Mouse (Mus musculus): ENCODE data around the gene Gm20388. TPM values are rescaled to one million over a fixed set of nuclear protein-coding genes. Genes with fewer than 3 reads are reported as not detected.

Gene Gm20388
- polyA plus RNA-seq, 1 experiment from 2014 or later: not detected

DNA sequence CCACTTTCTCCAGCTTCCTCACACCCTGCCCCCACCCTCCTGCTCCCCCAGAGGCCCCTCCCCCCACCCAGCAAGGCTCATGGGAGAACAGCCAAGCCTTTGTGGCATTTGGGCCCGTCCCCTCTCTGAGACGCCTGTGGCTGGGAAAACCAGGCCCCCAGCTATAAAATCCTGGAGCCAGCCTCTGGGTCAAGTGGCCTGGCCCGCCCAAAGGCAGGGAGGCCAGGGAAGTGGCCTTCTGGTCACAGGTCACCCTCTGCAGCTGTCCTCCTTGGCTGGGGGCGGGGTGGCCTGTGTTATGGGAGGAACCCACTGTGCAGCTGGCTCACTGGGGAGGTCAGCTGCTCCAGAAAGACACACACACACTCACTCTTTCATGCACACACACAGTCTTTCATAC, 354.8 kb downstream of the Gm20388 start:
- Histone ChIP-seq H3K4me2 (replicated peaks; ENCODE audit: low read depth) (peak overlapping the region; percentile 47; the same call in 1 of the 2 replicates), H3K27ac (ENCODE audit: low read depth, low read length) (no peak overlapping the region; the same call in 1 of the 2 replicates), H3K27me3 (replicated peaks; ENCODE audit: control insufficient read depth, insufficient read depth, low read length) (no peaks in the 10 kb centered on the region), H3K4me3 (ENCODE audit: low read depth, low read length) (no peak overlapping the region), H3K9me3 (ENCODE audit: control insufficient read depth) (no peaks in the 10 kb centered on the region), H3K36me3 (ENCODE audit: control insufficient read depth, insufficient read depth) (no peaks in the 10 kb centered on the region), H3K9ac (ENCODE audit: low read depth, low read length) (no peak overlapping the region), H3K4me1 (replicated peaks; ENCODE audit: control insufficient read depth, insufficient read depth, low read length) (0 out of 2 replicates have a peak, but pooled peaks cover 3% of the 10 kb centered on the region)
- no peak for TF ChIP-seq CTCF (IDR thresholded peaks at IDR 0.05; ENCODE audit: low read depth)
- WGBS: 6% methylated on average over 4 of the region's 4 CpGs
- peak; percentile 53 for ATAC-seq

DNA sequence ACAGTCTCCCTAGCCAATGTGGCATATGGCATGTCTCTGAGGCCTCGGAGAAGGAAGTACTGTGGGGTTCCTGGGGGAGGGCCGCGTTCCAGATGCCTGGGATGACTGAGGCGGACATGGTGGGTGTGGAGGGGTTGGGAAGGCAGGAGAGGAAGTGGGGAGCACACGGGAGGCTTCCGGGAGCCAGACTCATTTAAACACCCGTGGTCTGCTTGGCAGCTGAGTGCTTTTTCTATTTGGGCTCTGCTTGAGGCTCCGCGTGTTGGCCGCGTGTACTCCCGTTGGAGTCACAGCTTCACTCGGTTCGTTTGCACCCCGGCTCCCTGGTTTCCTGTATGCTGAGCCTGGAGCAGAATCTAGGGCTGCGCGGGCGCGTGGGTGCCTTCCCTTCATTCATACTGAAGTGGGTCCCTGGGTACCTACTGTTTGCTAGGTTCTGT, 357.9 kb downstream of the Gm20388 start:
- no peaks in the 10 kb centered on the region for H3K9me3 ChIP-seq (ENCODE audit: control insufficient read depth)
- WGBS: 53% methylated on average over 19 of the region's 19 CpGs
- no peak overlapping the region for H3K4me2 ChIP-seq (replicated peaks; ENCODE audit: low read depth)
- no peak for ATAC-seq
- no peak overlapping the region for H3K9ac ChIP-seq (ENCODE audit: low read depth, low read length)
- no peak overlapping the region for H3K4me3 ChIP-seq (ENCODE audit: low read depth, low read length)
- 0 out of 2 replicates have a peak, but pooled peaks cover 3% of the 10 kb centered on the region for H3K4me1 ChIP-seq (replicated peaks; ENCODE audit: control insufficient read depth, insufficient read depth, low read length)
- TF ChIP-seq CTCF (IDR thresholded peaks at IDR 0.05; ENCODE audit: low read depth): no peak
- no peaks in the 10 kb centered on the region for H3K36me3 ChIP-seq (ENCODE audit: control insufficient read depth, insufficient read depth)
- H3K27me3 ChIP-seq (replicated peaks; ENCODE audit: control insufficient read depth, insufficient read depth, low read length): no peaks in the 10 kb centered on the region
- no peak overlapping the region for H3K27ac ChIP-seq (ENCODE audit: low read depth, low read length)

DNA sequence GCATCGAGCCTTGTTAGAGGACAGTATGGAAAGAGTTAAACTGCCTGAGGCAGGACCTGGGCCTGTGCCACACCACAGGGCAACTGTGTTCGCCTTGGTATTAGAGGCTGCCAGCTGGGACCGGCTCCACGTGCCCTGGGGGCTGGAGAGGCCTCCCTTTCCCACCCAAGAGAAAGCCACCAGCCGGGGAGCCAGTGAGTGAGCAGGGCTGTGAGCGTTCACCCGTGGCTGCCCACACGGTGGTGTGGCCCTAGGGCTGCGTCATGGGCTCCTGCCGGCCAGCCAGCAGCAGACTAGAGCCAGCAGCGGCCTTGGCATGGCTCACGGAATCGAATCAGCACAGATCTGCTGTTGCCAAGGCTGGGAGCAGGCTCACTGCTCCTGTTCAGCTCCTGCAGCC, 359.8 kb downstream of the Gm20388 start:
- no peak overlapping the region for H3K9ac ChIP-seq (ENCODE audit: low read depth, low read length)
- H3K36me3 ChIP-seq (ENCODE audit: control insufficient read depth, insufficient read depth): no peaks in the 10 kb centered on the region
- H3K27me3 ChIP-seq (replicated peaks; ENCODE audit: control insufficient read depth, insufficient read depth, low read length): no peaks in the 10 kb centered on the region
- ATAC-seq: no peak
- 76% methylated on average over 13 of the region's 13 CpGs for WGBS
- H3K9me3 ChIP-seq (ENCODE audit: control insufficient read depth): no peaks in the 10 kb centered on the region
- H3K4me3 ChIP-seq (ENCODE audit: low read depth, low read length): no peak overlapping the region
- TF ChIP-seq CTCF (IDR thresholded peaks at IDR 0.05; ENCODE audit: low read depth): no peak
- H3K27ac ChIP-seq (ENCODE audit: low read depth, low read length): no peak overlapping the region
- H3K4me1 ChIP-seq (replicated peaks; ENCODE audit: control insufficient read depth, insufficient read depth, low read length): 0 out of 2 replicates have a peak, but pooled peaks cover 2% of the 10 kb centered on the region
- H3K4me2 ChIP-seq (replicated peaks; ENCODE audit: low read depth): no peak overlapping the region

DNA sequence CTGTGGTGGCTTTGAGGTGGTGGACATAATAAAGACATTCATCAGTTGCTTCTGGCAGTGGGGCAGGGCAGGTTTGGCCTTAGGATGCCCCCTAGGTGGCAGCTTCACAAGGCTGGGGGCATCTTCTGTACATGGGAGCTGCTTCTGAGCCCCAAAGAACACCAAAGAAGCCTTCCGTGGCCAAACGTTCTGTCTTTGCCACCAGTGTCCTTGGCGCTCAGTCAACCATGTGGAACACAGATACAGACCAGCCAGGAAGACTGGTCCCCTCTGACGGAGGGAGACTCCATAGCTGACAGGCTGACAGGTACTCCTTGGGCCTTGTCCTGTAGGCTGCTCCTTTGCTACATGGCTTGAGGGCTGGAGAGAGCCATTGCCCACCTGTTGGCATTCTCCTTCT, 362.8 kb downstream of the Gm20388 start:
- no peaks in the 10 kb centered on the region for H3K9me3 ChIP-seq (ENCODE audit: control insufficient read depth)
- peaks cover 11% of the 10 kb centered on the region; the same call in 1 of the 2 replicates for H3K4me1 ChIP-seq (replicated peaks; ENCODE audit: control insufficient read depth, insufficient read depth, low read length)
- H3K36me3 ChIP-seq (ENCODE audit: control insufficient read depth, insufficient read depth): no peaks in the 10 kb centered on the region
- TF ChIP-seq CTCF (IDR thresholded peaks at IDR 0.05; ENCODE audit: low read depth): no peak
- no peak overlapping the region for H3K4me2 ChIP-seq (replicated peaks; ENCODE audit: low read depth)
- no peak overlapping the region for H3K4me3 ChIP-seq (ENCODE audit: low read depth, low read length)
- H3K27me3 ChIP-seq (replicated peaks; ENCODE audit: control insufficient read depth, insufficient read depth, low read length): no peaks in the 10 kb centered on the region
- 88% methylated on average over 4 of the region's 4 CpGs for WGBS
- ATAC-seq: no peak
- no peak overlapping the region for H3K9ac ChIP-seq (ENCODE audit: low read depth, low read length)
- H3K27ac ChIP-seq (ENCODE audit: low read depth, low read length): no peak overlapping the region

DNA sequence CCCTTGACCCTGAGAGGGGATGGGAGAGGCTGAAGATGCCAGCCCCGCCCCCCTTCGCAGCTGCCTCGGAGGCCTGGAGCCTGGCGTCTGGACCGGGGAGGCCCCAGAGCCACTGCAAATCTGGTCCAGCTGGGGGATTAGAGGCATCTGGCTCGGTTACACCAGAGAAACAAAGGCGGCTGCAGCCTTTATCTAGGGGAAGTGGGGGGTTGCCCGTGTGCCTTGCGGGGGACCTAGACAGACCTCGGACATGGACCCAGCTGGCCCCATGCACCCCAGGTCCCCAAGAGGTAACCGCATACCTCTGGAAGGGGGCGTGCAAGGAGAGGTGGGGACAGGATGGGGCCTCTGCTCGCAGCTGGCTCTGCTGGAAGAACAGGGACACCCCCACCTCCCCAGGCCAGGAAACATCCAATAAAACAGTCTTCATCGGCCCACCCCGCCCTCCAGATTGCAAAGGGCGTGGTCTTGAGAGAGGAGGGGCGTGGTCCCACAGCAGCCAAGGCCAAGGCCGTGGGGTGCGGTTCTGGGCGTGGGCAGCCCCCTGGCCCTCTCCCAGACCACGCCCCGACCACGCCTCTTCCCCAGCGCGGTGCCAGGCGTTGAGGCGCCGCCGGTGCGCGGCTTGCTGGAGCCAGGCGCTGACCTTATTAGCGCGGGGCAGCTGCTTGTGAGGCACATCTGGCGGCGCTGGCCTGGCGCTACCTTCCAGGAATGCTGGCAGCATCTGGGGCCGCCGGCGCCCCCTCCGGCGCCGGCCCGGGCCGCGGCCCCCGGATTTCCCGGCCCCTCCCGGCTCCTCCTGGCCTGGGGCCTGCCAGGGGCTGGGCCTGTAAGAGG, 365.6 kb downstream of the Gm20388 start:
- H3K4me2 ChIP-seq (replicated peaks; ENCODE audit: low read depth): peak overlapping the region; percentile 72

DNA sequence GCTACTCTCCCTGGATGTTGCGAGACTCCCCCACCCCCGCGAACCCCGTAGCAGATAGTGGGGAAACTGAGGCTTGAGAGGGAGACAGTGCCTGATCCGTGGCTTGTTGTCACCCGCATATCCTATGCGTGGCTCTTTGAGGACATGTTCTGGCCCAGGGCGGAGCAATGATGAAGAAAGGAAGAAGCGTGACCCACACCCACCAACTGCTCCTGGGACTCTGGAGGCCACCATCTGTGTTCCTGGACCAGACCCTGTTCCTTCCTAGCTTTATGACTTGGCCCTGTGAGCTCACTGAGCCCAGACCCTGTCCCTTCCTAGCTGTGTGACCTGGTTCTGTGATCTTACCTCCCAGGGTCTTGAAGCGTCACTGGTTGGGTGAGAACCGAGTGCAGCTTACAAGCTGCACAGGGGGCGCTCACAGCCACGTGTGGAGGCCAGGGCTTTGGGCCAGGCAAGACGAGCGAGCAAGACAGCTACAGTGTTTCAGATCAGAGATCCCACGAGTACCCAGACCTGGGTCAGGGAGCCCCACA, 366.3 kb downstream of the Gm20388 start:
- Histone ChIP-seq H3K4me2 (replicated peaks; ENCODE audit: low read depth) (peak overlapping the region; percentile 72), H3K36me3 (ENCODE audit: control insufficient read depth, insufficient read depth) (no peaks in the 10 kb centered on the region), H3K27ac (ENCODE audit: low read depth, low read length) (0 out of 2 replicates have a peak overlapping the region, but pooled peaks have one; percentile 21), H3K4me3 (ENCODE audit: low read depth, low read length) (peak overlapping the region; percentile 22), H3K4me1 (replicated peaks; ENCODE audit: control insufficient read depth, insufficient read depth, low read length) (peaks cover 13% of the 10 kb centered on the region; the same call in 1 of the 2 replicates), H3K9ac (ENCODE audit: low read depth, low read length) (peak overlapping the region; percentile 35; the same call in 1 of the 2 replicates), H3K9me3 (ENCODE audit: control insufficient read depth) (no peaks in the 10 kb centered on the region), H3K27me3 (replicated peaks; ENCODE audit: control insufficient read depth, insufficient read depth, low read length) (no peaks in the 10 kb centered on the region)
- peak; percentile 64 for TF ChIP-seq CTCF (IDR thresholded peaks at IDR 0.05; ENCODE audit: low read depth)
- 0 out of 2 replicates have a peak, but pooled peaks have one; percentile 2 for ATAC-seq
- 19% methylated on average over 16 of the region's 16 CpGs for WGBS

More for the DNA sequence above, 365.6 kb downstream of the Gm20388 start:
- no peak for TF ChIP-seq CTCF (IDR thresholded peaks at IDR 0.05; ENCODE audit: low read depth)
- Histone ChIP-seq H3K36me3 (ENCODE audit: control insufficient read depth, insufficient read depth) (no peaks in the 10 kb centered on the region), H3K27ac (ENCODE audit: low read depth, low read length) (peak overlapping the region; percentile 58), H3K4me3 (ENCODE audit: low read depth, low read length) (peak overlapping the region; percentile 22), H3K9me3 (ENCODE audit: control insufficient read depth) (no peaks in the 10 kb centered on the region), H3K4me1 (replicated peaks; ENCODE audit: control insufficient read depth, insufficient read depth, low read length) (peaks cover 13% of the 10 kb centered on the region; the same call in 1 of the 2 replicates), H3K9ac (ENCODE audit: low read depth, low read length) (peak overlapping the region; percentile 35; the same call in 1 of the 2 replicates), H3K27me3 (replicated peaks; ENCODE audit: control insufficient read depth, insufficient read depth, low read length) (no peaks in the 10 kb centered on the region)
- 1% methylated on average over 44 of the region's 49 CpGs for WGBS
- ATAC-seq: peak; percentile 82
